Mouse (Mus musculus) left cerebral cortex, postnatal 14 days (tissue): Measurements from ENCODE around the gene Gm1043. TPM values are rescaled to one million over a fixed set of nuclear protein-coding genes. Genes with fewer than 3 reads are reported as not detected.
A peak's percentile ranks its signal among the peaks of the same experiment; 100 is the strongest.

Experiments
- DNase-seq, 2 experiments: peaks; one replicate each; pipeline ENCODE4 v3.0.0; 2021 to 2022; ENCODE audit warnings: low spot score in 2 of 2, mixed read lengths in 1 of 2
- intact Hi-C: fragments of 180-260 bp; cut with DNase I; formaldehyde crosslinking; loops from one replicate; pipeline ENCODE4 v1.15.1; 2025
- long read RNA-seq, 2 experiments: library from polyadenylated mRNA; stranded (forward); transcript quantifications; one replicate each; pipeline ENCODE4 v2.0.0; 2021
- total RNA-seq, 2 experiments: library from RNA; stranded (reverse); gene quantifications; 2 replicates each; pipeline ENCODE4 v1.2.3; 2021

The Gm1043 gene
- 10 to 100 TPM; 26.0 to 28.3 TPM for total RNA-seq
- long read RNA-seq, experiment 1, partial matches to known transcripts: 0 of 6 reads
- long read RNA-seq, experiment 1, other reads (novel, unspliced or antisense): 4 of 6 reads
- long read RNA-seq, experiment 2, partial matches to known transcripts: 0 of 2 reads
- long read RNA-seq, experiment 2, other reads (novel, unspliced or antisense): 2 of 2 reads

- DNase-seq: no peak
- intact Hi-C loops: no loop called here
Measured at GRCm38 (mm10) chr5:37085241-37085640, at the start of gene Gm1043. Gm1043 (plus strand) TSS chr5:37085370.

GRCm38 (mm10) chr5:37035896-37036295 is 49.3 kb upstream of the Gm1043 start:
- DNase-seq: peak; percentile 31 to 50
- intact Hi-C loops: no loop called here

GRCm38 (mm10) chr5:37036884-37037283 is 48.3 kb upstream of the Gm1043 start:
- DNase-seq: no peak
- intact Hi-C loops: no loop called here

GRCm38 (mm10) chr5:37039908-37040307 is 45.3 kb upstream of the Gm1043 start:
- intact Hi-C loops: no loop called here
- no peak for DNase-seq

GRCm38 (mm10) chr5:37040711-37041110 is 44.5 kb upstream of the Gm1043 start:
- intact Hi-C loops: no loop called here
- no peak for DNase-seq

- intact Hi-C loops: no loop called here
Measured at GRCm38 (mm10) chr5:37041651-37042050, 43.5 kb upstream of the Gm1043 start.

GRCm38 (mm10) chr5:37042934-37043333 is 42.2 kb upstream of the Gm1043 start:
- no peak for DNase-seq
- intact Hi-C loops: no loop called here

More at GRCm38 (mm10) chr5:37041651-37042050, 43.5 kb upstream of the Gm1043 start:
- no peak for DNase-seq

- no peak for DNase-seq
- intact Hi-C loops: no loop called here
Measured at GRCm38 (mm10) chr5:37044793-37045192, 40.4 kb upstream of the Gm1043 start.

- intact Hi-C loops: no loop called here
- DNase-seq: no peak
Measured at GRCm38 (mm10) chr5:37045582-37045981, 39.6 kb upstream of the Gm1043 start.

- DNase-seq: peak; percentile 21 to 60
- intact Hi-C loops: no loop called here
Measured at GRCm38 (mm10) chr5:37046791-37047190, 38.4 kb upstream of the Gm1043 start.

- DNase-seq: no peak
- intact Hi-C loops: no loop called here
Measured at GRCm38 (mm10) chr5:37047206-37047915, 37.8 kb upstream of the Gm1043 start.

- intact Hi-C loops: no loop called here
- no peak for DNase-seq
Measured at GRCm38 (mm10) chr5:37047992-37048391, 37.2 kb upstream of the Gm1043 start.

GRCm38 (mm10) chr5:37049111-37049510 is 36.1 kb upstream of the Gm1043 start:
- no peak for DNase-seq
- intact Hi-C loops: no loop called here

- intact Hi-C loops: no loop called here
- DNase-seq: no peak
Measured at GRCm38 (mm10) chr5:37050521-37051373, 34.4 kb upstream of the Gm1043 start.

- intact Hi-C loops: no loop called here
Measured at GRCm38 (mm10) chr5:37051374-37052100, 33.6 kb upstream of the Gm1043 start.

GRCm38 (mm10) chr5:37052846-37053245 is 32.3 kb upstream of the Gm1043 start:
- intact Hi-C loops: no loop called here
- DNase-seq: peak in 1 of 2 experiments; percentile 76

More at GRCm38 (mm10) chr5:37051374-37052100, 33.6 kb upstream of the Gm1043 start:
- no peak for DNase-seq

GRCm38 (mm10) chr5:37055789-37056188 is 29.4 kb upstream of the Gm1043 start:
- intact Hi-C loops: no loop called here
- DNase-seq: no peak

GRCm38 (mm10) chr5:37056471-37056870 is 28.7 kb upstream of the Gm1043 start:
- intact Hi-C loops: no loop called here
- DNase-seq: no peak

- DNase-seq: no peak
- intact Hi-C loops: no loop called here
Measured at GRCm38 (mm10) chr5:37061612-37062011, 23.6 kb upstream of the Gm1043 start.
